Mouse (Mus musculus): ENCODE data around the gene Phospho1. TPM values are rescaled to one million over a fixed set of nuclear protein-coding genes. Genes with fewer than 3 reads are reported as not detected.

Gene Phospho1
- total RNA-seq, 2 experiments from 2014 or later = 48.7 to 52.6 TPM

DNA sequence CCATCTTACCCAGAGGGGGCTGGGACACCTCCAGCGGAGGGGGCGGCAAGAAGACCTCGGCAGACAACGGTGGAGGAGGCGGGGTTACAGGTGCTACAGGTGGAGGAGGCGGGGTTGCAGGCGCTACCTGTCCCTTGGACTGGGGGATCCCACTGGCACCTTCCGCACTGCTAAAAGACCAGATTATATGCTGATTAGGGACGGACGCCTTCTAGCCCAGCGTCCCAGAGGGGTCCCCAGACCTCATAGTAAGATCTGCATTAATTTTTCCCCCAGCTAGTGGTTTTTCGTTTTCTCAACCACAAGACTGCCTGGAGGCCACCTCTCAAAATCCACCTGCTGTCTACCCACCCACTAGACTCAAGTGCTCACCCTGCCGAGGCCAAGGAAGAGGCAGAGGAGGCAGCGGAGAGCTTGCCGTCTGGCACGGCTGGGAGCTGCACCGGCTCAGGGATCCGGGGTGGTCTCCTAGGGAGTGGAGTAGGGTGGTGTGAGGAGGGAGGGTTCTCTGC is 9.4 kb downstream of the Phospho1 start:
- no peak for DNase-seq (ENCODE audit: low spot score in 2 of 2)

DNA sequence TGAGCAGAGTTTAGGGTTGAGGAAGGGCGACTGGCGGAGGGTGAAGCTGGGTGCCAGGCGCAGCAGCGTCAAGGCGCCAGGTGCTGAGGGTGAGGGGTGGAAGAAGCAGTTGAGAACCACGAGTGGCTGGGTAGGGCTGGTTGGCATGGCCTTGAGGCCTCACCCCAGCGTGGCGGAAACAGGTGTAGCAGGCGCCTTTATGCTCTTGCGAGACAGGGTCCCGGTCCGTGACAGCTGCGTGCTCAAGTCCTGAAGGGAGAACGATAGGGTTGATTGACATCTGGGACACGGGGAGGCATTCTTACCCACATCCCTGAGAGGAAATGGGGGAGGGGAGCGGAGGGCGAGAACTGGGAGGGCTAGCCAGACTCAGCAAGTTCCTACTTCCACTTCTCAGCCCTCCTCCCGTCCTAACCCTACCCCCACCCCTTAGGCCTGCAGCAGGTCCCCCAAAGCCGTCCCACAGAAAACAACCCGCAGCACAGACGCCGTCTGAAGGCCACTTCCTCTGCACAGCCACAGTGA is 9.9 kb downstream of the Phospho1 start:
- DNase-seq (ENCODE audit: low spot score in 2 of 2) = no peak

DNA sequence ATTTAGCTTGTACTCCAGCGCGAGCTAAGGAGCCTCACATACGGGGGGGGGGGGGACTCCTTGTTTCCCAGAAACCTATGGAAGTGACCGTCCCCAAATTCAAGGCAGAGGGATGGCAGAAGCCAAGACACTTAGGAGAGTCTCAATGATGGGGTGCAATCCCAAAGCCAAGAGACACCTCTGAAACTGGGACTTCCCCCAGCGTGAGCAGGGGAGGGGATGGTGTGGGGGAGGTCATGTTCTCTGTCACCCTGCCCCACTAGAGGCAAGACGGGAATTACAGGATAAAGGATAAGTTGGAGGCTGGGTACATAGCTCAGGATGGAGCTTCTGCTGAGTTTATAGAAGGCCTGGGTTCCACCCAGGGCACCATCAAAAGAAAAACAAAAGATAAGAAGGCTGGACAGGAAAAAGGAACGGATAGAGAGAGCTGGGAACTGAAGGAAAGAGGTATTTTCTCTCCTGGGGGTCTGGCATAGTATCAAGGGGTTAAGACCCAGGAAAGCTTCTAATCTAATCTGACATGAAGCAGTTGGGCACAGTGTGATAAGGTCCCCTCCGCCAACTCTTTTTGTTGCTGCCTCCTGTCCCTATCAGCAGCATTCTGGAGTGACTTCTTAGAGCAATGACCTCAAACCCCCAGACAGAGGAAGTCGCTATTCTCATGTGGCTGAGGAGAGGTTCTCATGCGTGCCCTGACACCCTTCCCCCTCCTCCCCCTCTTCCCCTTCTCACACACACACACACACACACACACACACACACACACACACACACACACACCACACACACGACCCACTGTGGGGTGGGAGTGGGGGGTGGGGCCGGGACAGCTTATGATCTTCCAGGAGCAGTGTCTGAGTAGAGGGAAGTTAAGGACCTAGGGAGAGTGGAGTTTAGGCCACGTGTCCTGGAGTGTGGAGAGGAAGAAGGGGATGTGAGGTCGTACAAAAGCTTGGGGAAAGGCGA is 10.7 kb downstream of the Phospho1 start:
- DNase-seq (ENCODE audit: low spot score in 2 of 2) = no peak

DNA sequence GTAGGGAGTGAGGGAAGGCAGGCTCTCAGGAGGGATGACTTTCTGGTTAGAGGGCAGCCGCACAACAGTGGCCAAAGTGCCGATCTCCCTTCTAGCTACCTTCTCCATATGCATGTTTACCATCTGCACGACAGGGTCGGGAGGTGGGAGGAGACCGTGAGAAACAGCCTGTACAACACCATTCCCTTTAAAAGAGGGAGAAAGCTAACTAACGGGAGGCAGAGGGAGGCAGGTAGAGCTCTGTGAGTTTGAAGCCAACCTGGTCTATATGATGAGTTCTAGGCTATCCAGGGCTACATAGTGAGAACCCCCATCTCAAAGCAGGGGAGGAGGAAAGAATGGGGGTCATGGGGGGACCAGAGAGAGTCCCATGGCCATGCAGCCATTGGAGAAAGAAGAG is 11.5 kb downstream of the Phospho1 start:
- no peak for DNase-seq (ENCODE audit: low spot score in 2 of 2)

- DNase-seq (ENCODE audit: low spot score in 2 of 2) = no peak
Observed at GRCm38 (mm10) chr11:95836433-95836832, 12.1 kb downstream of the Phospho1 start.

- DNase-seq (ENCODE audit: low spot score in 2 of 2) = no peak
Observed at GRCm38 (mm10) chr11:95837059-95837458, 12.8 kb downstream of the Phospho1 start, which contains the start of gene Gngt2. Gene Gngt2 (plus strand): TSS chr11:95837216.

- no peak for DNase-seq (ENCODE audit: low spot score in 2 of 2)
Observed at GRCm38 (mm10) chr11:95838598-95838997, 14.3 kb downstream of the Phospho1 start.

DNA sequence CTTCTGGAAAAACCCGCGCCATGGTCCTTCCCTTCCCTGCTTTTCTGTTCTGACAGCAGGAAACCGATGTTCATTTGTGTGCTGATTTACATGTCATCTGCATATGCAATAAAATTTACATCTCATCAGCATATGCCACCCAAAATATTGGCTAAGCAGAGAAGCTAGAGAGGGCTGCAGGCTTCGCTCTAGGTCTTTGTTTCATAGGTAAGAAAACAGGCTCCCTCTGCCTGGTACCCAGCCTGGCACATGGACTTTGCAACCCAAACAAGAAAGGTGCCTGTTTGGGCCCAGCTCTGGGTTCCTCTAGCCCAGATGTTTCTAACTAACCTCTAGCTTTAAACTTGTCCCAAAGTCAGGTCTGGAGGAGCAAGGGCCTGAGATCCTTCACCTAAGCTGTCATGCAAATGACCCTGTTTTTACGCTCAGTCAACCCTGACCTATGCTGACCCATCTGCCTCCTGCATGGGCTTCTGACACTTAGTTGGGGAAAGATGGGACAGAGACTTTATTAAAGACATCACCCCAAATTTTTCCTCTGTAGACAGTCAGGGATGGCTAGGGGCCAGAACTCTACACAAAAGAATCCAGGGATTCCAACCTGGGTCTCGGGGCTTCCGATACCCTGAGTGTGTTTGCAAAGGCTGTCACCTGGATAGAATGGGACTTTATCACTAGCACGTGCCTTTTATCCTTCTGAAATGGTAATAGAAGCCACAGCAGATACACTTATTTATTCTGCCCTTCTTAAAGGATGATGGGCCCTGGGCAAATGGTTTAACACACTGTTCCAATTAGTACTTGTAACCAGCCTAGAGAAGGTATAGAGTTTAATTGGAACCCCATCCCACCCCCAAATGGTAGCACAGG is 14.9 kb downstream of the Phospho1 start:
- no peak for DNase-seq (ENCODE audit: low spot score in 2 of 2)

- no peak for DNase-seq (ENCODE audit: low spot score in 2 of 2)
Observed at GRCm38 (mm10) chr11:95840694-95841497, 16.6 kb downstream of the Phospho1 start.

GRCm38 (mm10) chr11:95841498-95841830 is 17.2 kb downstream of the Phospho1 start:
- no peak for DNase-seq (ENCODE audit: low spot score in 2 of 2)

DNA sequence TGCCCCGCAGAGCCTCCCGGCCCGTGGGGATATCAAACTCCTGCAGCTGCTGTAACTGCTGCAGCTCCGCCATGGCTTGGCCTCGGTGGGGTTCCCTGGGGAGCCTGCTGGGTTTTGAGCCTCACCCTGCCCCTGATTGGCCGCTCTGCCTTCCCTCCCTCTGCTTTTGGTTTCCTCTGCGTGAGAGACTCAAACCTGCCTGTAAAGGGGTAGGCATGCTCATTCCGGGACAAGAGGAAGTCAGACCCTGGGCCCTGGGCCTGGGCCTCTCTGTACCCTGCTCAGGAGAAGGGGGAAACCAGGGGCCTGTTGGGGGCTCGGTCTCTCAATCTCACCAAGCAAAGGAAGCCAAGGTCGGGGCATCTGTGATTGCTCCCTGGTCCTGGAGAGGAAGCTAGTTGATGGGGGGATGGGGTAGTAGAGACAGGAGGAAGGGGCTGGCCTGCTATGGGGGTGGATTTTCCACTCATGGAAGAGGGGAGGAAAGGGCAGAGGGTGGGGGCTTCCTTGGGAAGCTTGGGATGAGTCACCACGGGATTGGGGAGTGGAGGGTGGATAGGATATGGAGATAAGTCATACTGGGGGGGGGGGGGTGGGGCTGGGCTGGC is 17.9 kb downstream of the Phospho1 start, which contains the start of gene Abi3:
Abi3 (minus strand) TSS at position 403 of the 608 bp plus-strand sequence.
- DNase-seq (ENCODE audit: low spot score in 2 of 2) = no peak

GRCm38 (mm10) chr11:95842953-95843352 is 18.7 kb downstream of the Phospho1 start:
- DNase-seq (ENCODE audit: low spot score in 2 of 2) = no peak

GRCm38 (mm10) chr11:95843421-95843950 is 19.2 kb downstream of the Phospho1 start:
- DNase-seq (ENCODE audit: low spot score in 2 of 2) = no peak

DNA sequence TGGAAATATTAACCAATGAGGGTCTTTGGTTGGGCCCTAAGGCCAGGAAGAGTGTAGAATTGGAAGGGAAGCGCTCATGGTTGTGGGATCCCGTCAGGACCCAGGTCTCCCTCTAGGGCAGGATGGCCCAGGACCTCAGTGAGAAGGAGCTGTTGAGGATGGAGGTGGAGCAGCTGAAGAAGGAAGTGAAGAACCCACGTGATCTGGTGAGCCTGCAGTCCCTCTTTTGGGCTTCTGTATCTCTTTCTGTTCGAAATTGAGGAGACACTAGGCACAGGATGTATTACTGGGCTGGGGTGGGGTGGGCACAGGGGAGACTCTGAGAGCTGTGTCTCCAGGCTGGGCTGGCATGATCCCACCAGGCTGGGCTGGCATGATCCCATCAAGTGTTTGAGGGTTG is 20.6 kb downstream of the Phospho1 start:
- no peak for DNase-seq (ENCODE audit: low spot score in 2 of 2)

GRCm38 (mm10) chr11:95850898-95851297 is 26.6 kb downstream of the Phospho1 start:
- no peak for DNase-seq (ENCODE audit: low spot score in 2 of 2)

GRCm38 (mm10) chr11:95853684-95854083 is 29.4 kb downstream of the Phospho1 start:
- DNase-seq (ENCODE audit: low spot score in 2 of 2) = peak in 1 of 2 experiments; percentile 52

GRCm38 (mm10) chr11:95857306-95857705 is 33.0 kb downstream of the Phospho1 start:
- no peak for DNase-seq (ENCODE audit: low spot score in 2 of 2)

- DNase-seq (ENCODE audit: low spot score in 2 of 2) = no peak
Observed at GRCm38 (mm10) chr11:95857716-95858527, 33.6 kb downstream of the Phospho1 start.

Measured in layer of hippocampus, adult 18-20 months (tissue).